ENCODE assay signal across 15 mouse cellular contexts in genomic region chr4:129061486-129061885, GRCm38 (mm10).
"Had no signal": no experiment of that assay in that cellular context is flagged by ENCODE, and none has a peak within 500 bp of the region (broad histone marks: within the 10 kb centered on the region; RNA-seq: fewer than 3 reads in every experiment).

No protein-coding gene starts in this region.

- H3K36me3 ChIP-seq: limb, embryonic 15.5 days; liver, embryonic 12.5 days; neural tube, embryonic 12.5 days had no signal

- H3K27ac ChIP-seq: limb, embryonic 15.5 days; liver, embryonic 12.5 days; neural tube, embryonic 12.5 days had no signal

- H3K9ac ChIP-seq: limb, embryonic 15.5 days; liver, embryonic 12.5 days; lung, embryonic 14.5 days; neural tube, embryonic 12.5 days had no signal

- H3K4me2 ChIP-seq: limb, embryonic 15.5 days; liver, embryonic 12.5 days; lung, embryonic 14.5 days; neural tube, embryonic 12.5 days had no signal

- H3K4me3 ChIP-seq: limb, embryonic 15.5 days; liver, embryonic 12.5 days; myocyte; neural tube, embryonic 12.5 days had no signal

- H3K9me3 ChIP-seq: limb, embryonic 15.5 days; liver, embryonic 12.5 days; neural tube, embryonic 12.5 days had no signal

- H3K27me3 ChIP-seq: limb, embryonic 15.5 days; liver, embryonic 12.5 days; neural tube, embryonic 12.5 days had no signal

- DNase-seq: kidney, adult 2 months; kidney, postnatal 25 days; layer of hippocampus, adult 9-11 months; layer of hippocampus, postnatal 36 days; lung, embryonic 14.5 days; lung, postnatal 10 days; lung, postnatal 4 days; right cerebral cortex, postnatal 4 days; spleen, adult 18-20 months; thymus, postnatal 36 days had no signal

- ATAC-seq: intestine, embryonic 16.5 days; liver, embryonic 12.5 days had no signal
